Mouse (Mus musculus): Measurements from ENCODE around the gene Rcc1. TPM values are rescaled to one million over a fixed set of nuclear protein-coding genes. Genes with fewer than 3 reads are reported as not detected.

Gene Rcc1
- total and polyA plus RNA-seq, 3 experiments, result 93.6 to 149 (median 148) TPM

DNA sequence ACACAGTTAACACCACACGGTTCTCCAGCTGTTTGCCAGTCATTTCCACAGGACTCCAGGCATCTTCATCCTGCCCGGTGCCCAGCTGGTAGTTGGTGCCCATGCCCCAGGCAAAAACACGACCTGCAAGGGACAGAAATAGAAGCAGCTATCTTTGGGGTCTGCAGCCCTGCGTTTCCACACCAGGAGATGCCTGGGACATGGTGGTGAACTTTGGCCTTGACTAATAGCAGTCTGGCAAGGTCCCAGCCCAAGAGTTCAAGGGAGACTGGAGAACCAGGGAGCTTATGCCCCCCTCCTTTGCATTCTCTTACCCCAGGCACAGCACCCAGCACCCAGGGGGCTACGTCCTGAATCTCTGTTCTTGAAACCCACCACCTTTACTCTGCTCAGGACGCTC, 20.5 kb downstream of the Rcc1 start:
- H3K36me3 ChIP-seq (replicated peaks in 1 of 2; ENCODE audit: control insufficient read depth in 1 of 2, insufficient read depth in 1 of 2, low read length in 1 of 2), result peaks cover 54 to 67% of the 10 kb centered on the region in 2 experiments
- TF ChIP-seq JUN (IDR thresholded peaks at IDR 0.05; ENCODE audit: insufficient read depth, low read depth, low read length), result no peak
- no peak for TF ChIP-seq SMC3 (IDR thresholded peaks at IDR 0.05; ENCODE audit: low read depth, low read length)
- no peak for TF ChIP-seq IRF4 (IDR thresholded peaks at IDR 0.05; ENCODE audit: low read depth, low read length)
- no peak for TF ChIP-seq ZMIZ1 (IDR thresholded peaks at IDR 0.05; ENCODE audit: low read depth, low read length)
- TF ChIP-seq CHD2 (IDR thresholded peaks at IDR 0.05; ENCODE audit: low read length), result no peak
- no peak for TF ChIP-seq ZC3H11A (IDR thresholded peaks at IDR 0.05; ENCODE audit: low read depth, low read length)
- TF ChIP-seq SIN3A (IDR thresholded peaks at IDR 0.05; ENCODE audit: low read length), result no peak
- no peak for TF ChIP-seq USF1 (IDR thresholded peaks at IDR 0.05; ENCODE audit: low read depth, low read length)
- no peak for TF ChIP-seq MAFK (IDR thresholded peaks at IDR 0.05; ENCODE audit: insufficient replicate concordance, low read length)
- TF ChIP-seq POLR2AphosphoS2 (IDR thresholded peaks at IDR 0.05; ENCODE audit: low read depth, low read length), result no peak
- no peak for TF ChIP-seq E2F4 (IDR thresholded peaks at IDR 0.05; ENCODE audit: insufficient replicate concordance, low read depth, low read length)
- no peak for TF ChIP-seq PAX5 (IDR thresholded peaks at IDR 0.05; ENCODE audit: low read length)
- no peak for TF ChIP-seq ELF1 (IDR thresholded peaks at IDR 0.05; ENCODE audit: low read depth, low read length)
- no peak for TF ChIP-seq RCOR1 (conservative IDR thresholded peaks at IDR 0.05; ENCODE audit: low read depth, low read length)
- TF ChIP-seq EP300 (IDR thresholded peaks at IDR 0.05; ENCODE audit: low read length), result no peak

DNA sequence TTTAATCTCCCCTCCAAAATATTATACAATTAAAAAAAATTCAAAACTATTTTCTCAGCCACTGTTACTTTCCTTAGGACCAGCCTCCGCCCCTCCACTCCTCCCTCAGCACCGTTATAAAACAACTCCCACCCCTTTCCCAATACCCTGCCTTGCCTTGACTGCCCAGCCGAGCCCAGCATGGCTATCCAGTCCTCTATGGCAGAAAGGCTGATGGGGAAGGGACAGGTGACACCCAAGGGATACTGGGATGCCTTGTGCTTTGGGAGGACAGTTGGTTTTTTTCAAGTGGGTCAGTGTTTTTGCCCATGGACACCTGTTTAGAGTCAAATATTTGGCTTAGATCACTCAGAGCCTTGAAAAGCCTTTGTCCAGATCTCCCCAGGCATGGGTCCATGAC, 21.4 kb downstream of the Rcc1 start:
- Histone ChIP-seq H3K9me3 (replicated peaks; ENCODE audit: low read length) (no peaks in the 10 kb centered on the region), H3K4me3 (replicated peaks in 1 of 3; ENCODE audit: low read depth in 2 of 3, low read length in 2 of 3, poor library complexity in 1 of 3) (no peak overlapping the region), H3K27me3 (replicated peaks) (no peaks in the 10 kb centered on the region), H3K79me2 (replicated peaks; ENCODE audit: control insufficient read depth, extremely low read depth, insufficient read depth, poor library complexity, severe bottlenecking) (peaks cover 11% of the 10 kb centered on the region), H3K4me2 (ENCODE audit: insufficient read depth, low read depth, poor library complexity, severe bottlenecking) (no peak overlapping the region), H3K9ac (ENCODE audit: insufficient read depth, low read depth) (no peak overlapping the region), H3K27ac (ENCODE audit: insufficient read depth, low read depth) (no peak overlapping the region), H3K4me1 (ENCODE audit: control insufficient read depth in 1 of 2, insufficient read depth in 2 of 2) (peaks cover 0 to 7% of the 10 kb centered on the region in 2 experiments; a peak in 2 of 4 replicates), H3K36me3 (replicated peaks in 1 of 2; ENCODE audit: control insufficient read depth in 1 of 2, insufficient read depth in 1 of 2, low read length in 1 of 2) (peaks cover 46 to 58% of the 10 kb centered on the region in 2 experiments)
- in situ Hi-C loops (cut with MboI; ENCODE audit: low pct_ligation_motif_present, low pct_unique_long_range_greater_than_20kb, low sequenced_read_pairs) (no loop called here), dilution Hi-C loops (cut with MboI; ENCODE audit: extremely low pct_ligation_motif_present, extremely low pct_unique_long_range_greater_than_20kb, low sequenced_read_pairs) (no loop called here)
- DNase-seq (ENCODE audit: extremely low read depth), result no peak
- no peak for TF ChIP-seq ELF1 (IDR thresholded peaks at IDR 0.05; ENCODE audit: low read depth, low read length)
- no peak for TF ChIP-seq ZC3H11A (IDR thresholded peaks at IDR 0.05; ENCODE audit: low read depth, low read length)
- TF ChIP-seq JUN (IDR thresholded peaks at IDR 0.05; ENCODE audit: insufficient read depth, low read depth, low read length), result no peak
- no peak for TF ChIP-seq SIN3A (IDR thresholded peaks at IDR 0.05; ENCODE audit: low read length)
- TF ChIP-seq MAFK (IDR thresholded peaks at IDR 0.05; ENCODE audit: insufficient replicate concordance, low read length), result no peak
- no peak for TF ChIP-seq USF2 (conservative IDR thresholded peaks at IDR 0.05; ENCODE audit: low read depth, low read length)
- no peak; the same call in 1 of the 2 replicates for TF ChIP-seq POLR2A (IDR thresholded peaks at IDR 0.05; ENCODE audit: low read depth, low read length)
- no peak for TF ChIP-seq UBTF (IDR thresholded peaks at IDR 0.05; ENCODE audit: low read depth, low read length)
- no peak for TF ChIP-seq IRF4 (IDR thresholded peaks at IDR 0.05; ENCODE audit: low read depth, low read length)
- TF ChIP-seq NELFE (IDR thresholded peaks at IDR 0.05; ENCODE audit: low read depth, low read length), result no peak
- no peak for TF ChIP-seq ZMIZ1 (IDR thresholded peaks at IDR 0.05; ENCODE audit: low read depth, low read length)

More for the DNA sequence above, 20.5 kb downstream of the Rcc1 start:
- H3K27ac ChIP-seq (ENCODE audit: insufficient read depth, low read depth), result no peak overlapping the region
- dilution Hi-C loops (cut with MboI; ENCODE audit: extremely low pct_ligation_motif_present, extremely low pct_unique_long_range_greater_than_20kb, low sequenced_read_pairs), result no loop called here
- H3K4me2 ChIP-seq (ENCODE audit: insufficient read depth, low read depth, poor library complexity, severe bottlenecking), result no peak overlapping the region
- H3K9me3 ChIP-seq (replicated peaks; ENCODE audit: low read length), result no peaks in the 10 kb centered on the region
- in situ Hi-C loops (cut with MboI; ENCODE audit: low pct_ligation_motif_present, low pct_unique_long_range_greater_than_20kb, low sequenced_read_pairs), result no loop called here
- H3K79me2 ChIP-seq (replicated peaks; ENCODE audit: control insufficient read depth, extremely low read depth, insufficient read depth, poor library complexity, severe bottlenecking), result peaks cover 16% of the 10 kb centered on the region
- no peak overlapping the region for H3K9ac ChIP-seq (ENCODE audit: insufficient read depth, low read depth)
- no peak overlapping the region for H3K4me3 ChIP-seq (replicated peaks in 1 of 3; ENCODE audit: low read depth in 2 of 3, low read length in 2 of 3, poor library complexity in 1 of 3)
- no peak for DNase-seq (ENCODE audit: extremely low read depth)
- peaks cover 0 to 7% of the 10 kb centered on the region in 2 experiments; a peak in 2 of 4 replicates for H3K4me1 ChIP-seq (ENCODE audit: control insufficient read depth in 1 of 2, insufficient read depth in 2 of 2)
- no peaks in the 10 kb centered on the region for H3K27me3 ChIP-seq (replicated peaks)

Measured in CH12.LX (cell line).